Comparison of ENCODE assay signal across 25 mouse cellular contexts in the genomic region with DNA sequence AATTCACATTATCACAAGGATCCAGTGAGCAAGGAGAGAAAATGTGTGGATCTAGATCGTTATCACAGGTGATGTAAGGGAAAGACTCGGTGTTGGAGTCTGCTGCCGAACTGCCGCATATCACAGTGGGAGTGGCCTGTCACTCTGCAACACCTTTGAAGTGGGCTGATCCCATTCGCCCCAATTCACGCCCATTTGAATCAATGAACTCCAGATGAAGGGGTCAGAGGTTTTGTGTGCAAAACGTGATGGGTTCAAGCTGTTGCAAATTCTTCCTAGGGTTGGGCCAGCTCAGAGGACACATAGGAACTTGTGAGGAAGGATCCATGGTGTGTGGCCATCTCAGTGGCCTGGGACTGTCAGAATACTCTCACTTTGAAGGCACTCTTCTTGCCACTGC.
A peak's percentile ranks its signal among the peaks of the same experiment; 100 is the strongest.
DNase-seq lines count a peak whose midpoint lies in the region; ATAC-seq and TF ChIP-seq lines count a peak whose summit lies in the region.
"Had no signal": no experiment of that assay in that cellular context is flagged by ENCODE, and none has a peak within 500 bp of the region (broad histone marks: within the 10 kb centered on the region; RNA-seq: fewer than 3 reads in every experiment).

No protein-coding gene starts in this region.

- peak; percentile 52 for DNase-seq in embryo, embryonic 10 days (ENCODE audit: low spot score)
- DNase-seq in embryo, embryonic 11 days, result no peak
- DNase-seq in forelimb bud, embryonic 11.5 days (ENCODE audit: low read depth, low spot score), result peak; percentile 39
- peak; percentile 34 for DNase-seq in mesoderm, embryonic 11.5 days (ENCODE audit: low read depth, low spot score)
- DNase-seq in kidney, adult 8-10 months, result no peak
- DNase-seq in ovary, postnatal 36 days (ENCODE audit: low spot score), result no peak
- DNase-seq: adrenal gland, adult 8-10 months; adrenal gland, postnatal 14 days; adrenal gland, postnatal 36 days; B cell, adult 2 months; cerebellum, adult 11-12 months; cerebellum, adult 2 months; cerebellum, adult 9-10 months; cerebellum, postnatal 10 days; cerebellum, postnatal 25 days; forebrain, postnatal 0 days had no signal

- H3K4me3 ChIP-seq in intestine, embryonic 15.5 days (replicated peaks), result no peak overlapping the region
- H3K4me3 ChIP-seq in intestine, postnatal 0 days (ENCODE audit: low read depth, low read length), result no peak overlapping the region
- H3K4me3 ChIP-seq: embryonic facial prominence, embryonic 12.5 days; forebrain, embryonic 13.5 days; forebrain, embryonic 15.5 days had no signal

- no peak overlapping the region for H3K9ac ChIP-seq in intestine, embryonic 15.5 days
- H3K9ac ChIP-seq in intestine, postnatal 0 days (ENCODE audit: low read depth, low read length), result no peak overlapping the region
- H3K9ac ChIP-seq: embryonic facial prominence, embryonic 12.5 days; forebrain, embryonic 13.5 days; forebrain, embryonic 15.5 days; forebrain, postnatal 0 days had no signal

- peak; percentile 46; the same call in 1 of the 2 replicates for ATAC-seq in intestine, embryonic 15.5 days
- no peak for ATAC-seq in intestine, postnatal 0 days
- ATAC-seq: activated CD4-positive, CD25-positive, alpha-beta regulatory T cell, adult 4 months; CD4-positive, CD25-positive, alpha-beta regulatory T cell, adult 4 months; forebrain, embryonic 13.5 days; forebrain, embryonic 15.5 days; forebrain, postnatal 0 days; Patski had no signal

- no peaks in the 10 kb centered on the region for H3K27me3 ChIP-seq in intestine, embryonic 15.5 days (replicated peaks)
- no peaks in the 10 kb centered on the region for H3K27me3 ChIP-seq in intestine, postnatal 0 days (replicated peaks; ENCODE audit: control insufficient read depth, insufficient read depth, low read length)
- H3K27me3 ChIP-seq: embryonic facial prominence, embryonic 12.5 days; forebrain, embryonic 13.5 days; forebrain, embryonic 15.5 days; Patski had no signal

- no peaks in the 10 kb centered on the region for H3K9me3 ChIP-seq in intestine, embryonic 15.5 days
- no peaks in the 10 kb centered on the region for H3K9me3 ChIP-seq in intestine, postnatal 0 days (ENCODE audit: control insufficient read depth)
- H3K9me3 ChIP-seq: embryonic facial prominence, embryonic 12.5 days; forebrain, embryonic 13.5 days; forebrain, embryonic 15.5 days; G1E had no signal

- H3K4me1 ChIP-seq in intestine, embryonic 15.5 days (replicated peaks), result no peaks in the 10 kb centered on the region
- H3K4me1 ChIP-seq in intestine, postnatal 0 days (replicated peaks; ENCODE audit: control insufficient read depth, insufficient read depth, low read length), result no peaks in the 10 kb centered on the region
- H3K4me1 ChIP-seq: forebrain, embryonic 13.5 days; forebrain, embryonic 15.5 days had no signal

- no peaks in the 10 kb centered on the region for H3K36me3 ChIP-seq in intestine, embryonic 15.5 days
- no peaks in the 10 kb centered on the region for H3K36me3 ChIP-seq in intestine, postnatal 0 days (ENCODE audit: control insufficient read depth, insufficient read depth)
- H3K36me3 ChIP-seq: embryonic facial prominence, embryonic 12.5 days; forebrain, embryonic 15.5 days; G1E had no signal

- 41% methylated on average over 7 of the region's 7 CpGs for WGBS in intestine, embryonic 15.5 days
- WGBS in intestine, postnatal 0 days, result 39% methylated on average over 7 of the region's 7 CpGs

- no peak for TF ChIP-seq CTCF in intestine, postnatal 0 days (IDR thresholded peaks at IDR 0.05; ENCODE audit: low read depth)

- H3K27ac ChIP-seq in intestine, embryonic 15.5 days, result no peak overlapping the region
- no peak overlapping the region for H3K27ac ChIP-seq in intestine, postnatal 0 days (ENCODE audit: low read depth, low read length)
- H3K27ac ChIP-seq: embryonic facial prominence, embryonic 12.5 days; forebrain, embryonic 13.5 days; forebrain, embryonic 15.5 days had no signal

- no peak overlapping the region for H3K4me2 ChIP-seq in intestine, embryonic 15.5 days (replicated peaks)
- H3K4me2 ChIP-seq in intestine, postnatal 0 days (replicated peaks; ENCODE audit: low read depth), result no peak overlapping the region
- H3K4me2 ChIP-seq: embryonic facial prominence, embryonic 12.5 days; forebrain, embryonic 13.5 days; forebrain, embryonic 15.5 days had no signal

Comparison
In these comparisons a context has a peak if more than half of its experiments do, and no peak if none do; other contexts are left out.
1. DNase-seq: peak in embryo, embryonic 10 days (single experiment), forelimb bud, embryonic 11.5 days (single experiment) and mesoderm, embryonic 11.5 days (single experiment); none in embryo, embryonic 11 days (single experiment), kidney, adult 8-10 months (0 of 2) and ovary, postnatal 36 days (single experiment).